Mouse (Mus musculus) central nervous system, embryonic 18 days (tissue): Measurements from ENCODE around the gene Wfdc11. TPM values are rescaled to one million over a fixed set of nuclear protein-coding genes. Genes with fewer than 3 reads are reported as not detected.

Experiments used
- polyA plus RNA-seq: library from polyadenylated mRNA; depleted of rRNA; stranded (reverse); fragments of >200 nt; gene quantifications from 2 replicates; pipeline ENCODE4 v1.2.3, GENCODE M21; 2012; rRNA removed

Gene Wfdc11
- polyA plus RNA-seq, result not detected in 2 replicates

DNA sequence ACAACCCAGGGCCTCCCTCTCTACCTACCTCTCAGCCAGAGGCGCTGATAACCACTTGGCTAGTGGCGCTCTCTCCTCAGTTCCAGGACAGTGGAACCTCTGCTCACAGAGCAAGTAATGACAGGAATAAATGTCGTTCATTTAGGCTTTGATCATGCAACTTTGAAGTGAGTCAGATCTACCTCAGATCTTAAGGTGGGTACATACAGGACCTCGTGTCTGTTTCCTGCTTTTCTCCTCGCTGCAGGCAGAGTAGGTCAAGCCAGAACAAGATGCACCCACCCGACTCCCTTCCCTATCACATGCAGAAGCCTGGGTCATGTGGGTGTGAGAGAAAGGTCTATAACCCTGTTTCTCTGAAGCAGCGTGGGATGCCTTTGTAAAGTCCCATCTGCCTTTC lies at the start of gene Wfdc11:
TSS of gene Wfdc11 (minus strand) at position 101 of the 400 bp plus-strand sequence.

GRCm38 (mm10) chr2:164715005-164715404 lies 41.1 kb upstream of the Wfdc11 start, which contains the start of gene Spint5:
Spint5 (plus strand) TSS chr2:164715305.

DNA sequence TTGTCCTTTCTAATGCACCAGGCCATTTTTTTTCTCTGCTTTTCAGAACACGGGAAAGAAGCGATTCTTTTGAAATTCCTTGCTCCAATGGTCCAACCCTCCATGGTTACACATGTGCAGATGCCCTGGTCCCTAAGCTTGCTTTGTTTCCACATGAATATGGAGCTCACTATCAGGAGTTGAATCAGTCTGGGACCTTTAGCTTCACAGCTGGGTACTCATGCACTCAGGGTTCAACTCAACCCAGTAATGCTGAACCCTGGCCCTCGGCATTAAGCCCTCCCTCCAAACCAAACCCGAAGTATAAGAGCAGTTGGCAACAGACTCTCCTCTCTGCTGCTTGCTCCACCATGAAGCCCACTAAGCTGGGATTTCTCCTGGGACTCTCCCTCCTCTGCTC lies 24.3 kb upstream of the Wfdc11 start, which contains the start of gene Spint4:
TSS of gene Spint4 (plus strand) at position 301 of the 400 bp plus-strand sequence.

DNA sequence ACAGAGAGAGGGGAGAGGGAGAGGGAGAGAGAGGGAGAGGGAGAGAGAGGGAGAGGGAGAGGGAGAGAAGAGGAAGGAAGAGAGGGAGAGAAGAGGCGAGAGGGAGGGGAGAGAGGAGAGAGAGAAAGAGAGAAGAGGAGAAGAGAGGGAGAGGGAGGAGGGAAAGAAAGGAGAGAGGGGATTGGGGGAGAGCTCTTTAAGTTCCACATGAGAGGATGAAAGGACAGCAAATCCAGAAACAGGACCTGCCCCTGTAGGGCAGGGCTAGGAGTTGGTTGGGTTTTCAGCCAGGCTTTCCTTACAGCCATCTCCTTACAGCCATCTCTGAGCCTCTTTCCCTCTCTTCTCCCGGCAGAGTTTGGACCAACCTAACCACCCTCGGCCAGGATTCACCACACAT lies 10.9 kb upstream of the Wfdc11 start, which contains the start of gene Wfdc13:
TSS of gene Wfdc13 (plus strand) at position 301 of the 400 bp plus-strand sequence.

DNA sequence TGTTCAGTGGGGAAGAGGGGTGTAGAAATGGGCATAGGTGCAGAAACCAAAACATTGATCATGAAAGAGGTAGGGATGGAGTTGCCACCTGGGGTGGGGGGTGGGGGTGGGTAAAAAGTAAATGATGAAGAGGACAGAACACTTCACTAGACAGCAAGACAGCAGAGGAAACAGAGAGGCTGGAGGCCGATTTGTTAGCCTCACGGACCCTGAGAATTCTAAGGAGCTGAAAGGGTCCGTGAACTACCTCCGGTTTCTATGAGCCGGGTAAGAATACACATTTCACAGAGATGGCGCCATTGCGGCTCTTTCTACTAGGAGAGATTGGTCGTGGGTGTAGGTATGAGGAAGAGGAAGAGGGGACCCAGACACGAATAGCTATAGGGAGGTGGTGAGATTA lies 17.4 kb downstream of the Wfdc11 start, which contains the start of gene Wfdc9:
TSS of gene Wfdc9 (minus strand) at position 101 of the 400 bp plus-strand sequence.

GRCm38 (mm10) chr2:164655858-164656257 lies 18.0 kb downstream of the Wfdc11 start, which contains the start of gene Wfdc10:
Wfdc10 (plus strand) TSS chr2:164656046.

GRCm38 (mm10) chr2:164638696-164639095 lies 35.2 kb downstream of the Wfdc11 start, which contains the start of gene Wfdc16:
Wfdc16 (minus strand) TSS chr2:164638796.

GRCm38 (mm10) chr2:164613471-164613870 lies 60.4 kb downstream of the Wfdc11 start, which contains the start of the genes Wfdc6b and Wfdc8:
Wfdc6b (plus strand) TSS chr2:164613522.
Wfdc8 (minus strand) TSS chr2:164613626.

Other genes with a start within 250 kb of the Wfdc11 start
- gene Sdc4, start 230.2 kb downstream of the Wfdc11 start, polyA plus RNA-seq, result 4.0 and 5.1 TPM in 2 replicates
- gene Sys1, start 217.1 kb downstream of the Wfdc11 start, polyA plus RNA-seq, result 64.2 TPM in 2 replicates
- gene Gm20458, start 213.1 kb downstream of the Wfdc11 start, polyA plus RNA-seq, result 9.1 and 11.2 TPM in 2 replicates
- not detected in 2 replicates for gene Trp53tg5, start 200.4 kb downstream of the Wfdc11 start, polyA plus RNA-seq
- gene Dbndd2, start 188.0 kb downstream of the Wfdc11 start, polyA plus RNA-seq, result 21.0 and 24.6 TPM in 2 replicates
- gene Pigt, start 176.6 kb downstream of the Wfdc11 start, polyA plus RNA-seq, result 81.4 and 104 TPM in 2 replicates
- 2.1 and 3.3 TPM in 2 replicates for gene Wfdc2, start 111.7 kb downstream of the Wfdc11 start, polyA plus RNA-seq
- gene Spint3, start 100.6 kb downstream of the Wfdc11 start, polyA plus RNA-seq, result not detected in 2 replicates
- gene Wfdc6a, start 88.6 kb downstream of the Wfdc11 start, polyA plus RNA-seq, result 0.15 TPM in 1 of 2 replicates, not detected in the other
- gene Eppin, start 80.5 kb downstream of the Wfdc11 start, polyA plus RNA-seq, result not detected in 2 replicates
- gene Wfdc6b, start 60.6 kb downstream of the Wfdc11 start, polyA plus RNA-seq, result not detected in 2 replicates
- not detected in 2 replicates for gene Wfdc8, start 60.5 kb downstream of the Wfdc11 start, polyA plus RNA-seq
- not detected in 2 replicates for gene Wfdc16, start 35.3 kb downstream of the Wfdc11 start, polyA plus RNA-seq
- gene Wfdc10, start 18.0 kb downstream of the Wfdc11 start, polyA plus RNA-seq, result 0.21 TPM in 1 of 2 replicates, not detected in the other
- gene Wfdc9, start 17.5 kb downstream of the Wfdc11 start, polyA plus RNA-seq, result not detected in 2 replicates
- not detected in 2 replicates for gene Wfdc13, start 11.0 kb upstream of the Wfdc11 start, polyA plus RNA-seq
- not detected in 2 replicates for gene Spint4, start 24.4 kb upstream of the Wfdc11 start, polyA plus RNA-seq
- not detected in 2 replicates for gene Spint5, start 41.2 kb upstream of the Wfdc11 start, polyA plus RNA-seq
- 1.0 and 1.3 TPM in 2 replicates for gene Wfdc3, start 71.8 kb upstream of the Wfdc11 start, polyA plus RNA-seq
- gene Dnttip1, start 71.9 kb upstream of the Wfdc11 start, polyA plus RNA-seq, result 51.1 and 51.2 TPM in 2 replicates
- 38.6 and 43.3 TPM in 2 replicates for gene Ube2c, start 95.8 kb upstream of the Wfdc11 start, polyA plus RNA-seq
- 1.3 and 106 TPM in 2 replicates for gene Tnnc2, start 105.9 kb upstream of the Wfdc11 start, polyA plus RNA-seq
- gene Snx21, start 111.7 kb upstream of the Wfdc11 start, polyA plus RNA-seq, result 47.2 TPM in 2 replicates
- 28.9 and 30.7 TPM in 2 replicates for gene Acot8, start 130.8 kb upstream of the Wfdc11 start, polyA plus RNA-seq
- gene Zswim3, start 131.0 kb upstream of the Wfdc11 start, polyA plus RNA-seq, result 9.1 and 9.4 TPM in 2 replicates
- 8.7 and 11.1 TPM in 2 replicates for gene Zswim1, start 148.6 kb upstream of the Wfdc11 start, polyA plus RNA-seq
- gene Spata25, start 154.4 kb upstream of the Wfdc11 start, polyA plus RNA-seq, result 0.12 TPM in 1 of 2 replicates, not detected in the other
- 116 TPM in 2 replicates for gene Ctsa, start 158.8 kb upstream of the Wfdc11 start, polyA plus RNA-seq
- gene Neurl2, start 159.4 kb upstream of the Wfdc11 start, polyA plus RNA-seq, result 5.8 and 5.9 TPM in 2 replicates
- 45.2 and 48.1 TPM in 2 replicates for gene Pltp, start 183.6 kb upstream of the Wfdc11 start, polyA plus RNA-seq
- 46.2 and 47.4 TPM in 2 replicates for gene Pcif1, start 205.2 kb upstream of the Wfdc11 start, polyA plus RNA-seq
- gene Zfp335, start 237.7 kb upstream of the Wfdc11 start, polyA plus RNA-seq, result 35.8 and 40.0 TPM in 2 replicates